Mouse (Mus musculus): ENCODE results near the gene Trim50.
A peak's percentile ranks its signal among the peaks of the same experiment; 100 is the strongest.
"Not testable (repeated sequence)": the region's sequence is repeated elsewhere in the genome, so short reads cannot be mapped to it uniquely, and the experiment has no call there.

Trim50 gene

GRCm38 (mm10) chr5:135352995-135353394 lies at the start of gene Trim50:
Gene Trim50, plus strand, starts transcription at chr5:135353295.
- no peak for DNase-seq

DNA sequence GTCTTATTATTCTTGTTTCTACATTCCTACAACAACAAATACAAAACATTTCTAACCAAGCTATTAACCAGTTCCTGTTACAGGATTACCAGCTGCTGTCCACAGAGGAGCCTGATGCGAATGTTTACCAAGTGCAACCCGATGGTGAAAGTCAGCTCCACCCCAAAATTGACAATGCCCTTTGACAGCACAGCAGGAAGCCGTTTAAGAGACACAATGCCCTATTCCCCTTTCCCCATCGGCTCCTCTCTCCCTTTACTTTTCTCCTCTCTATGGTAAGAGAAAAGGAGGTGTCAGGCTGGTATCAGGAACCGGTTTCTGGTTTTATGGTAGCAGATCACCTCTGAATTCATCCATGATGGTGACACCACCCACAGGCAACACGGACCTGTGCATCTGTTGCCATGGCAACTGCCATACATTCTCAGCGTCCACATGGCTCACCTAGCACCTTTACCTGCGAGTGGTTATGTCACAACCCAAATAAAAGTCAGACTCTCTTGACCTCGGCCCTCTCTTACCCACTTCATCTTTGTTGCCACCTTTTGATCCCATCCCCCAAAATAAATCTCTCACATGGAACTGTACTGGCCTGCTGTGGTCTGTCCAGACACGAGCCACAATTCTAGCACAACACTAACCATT lies 46.7 kb upstream of the Trim50 start:
- DNase-seq, result no peak

- no peak for DNase-seq
Observed at GRCm38 (mm10) chr5:135316177-135316576, 36.9 kb upstream of the Trim50 start.

DNA sequence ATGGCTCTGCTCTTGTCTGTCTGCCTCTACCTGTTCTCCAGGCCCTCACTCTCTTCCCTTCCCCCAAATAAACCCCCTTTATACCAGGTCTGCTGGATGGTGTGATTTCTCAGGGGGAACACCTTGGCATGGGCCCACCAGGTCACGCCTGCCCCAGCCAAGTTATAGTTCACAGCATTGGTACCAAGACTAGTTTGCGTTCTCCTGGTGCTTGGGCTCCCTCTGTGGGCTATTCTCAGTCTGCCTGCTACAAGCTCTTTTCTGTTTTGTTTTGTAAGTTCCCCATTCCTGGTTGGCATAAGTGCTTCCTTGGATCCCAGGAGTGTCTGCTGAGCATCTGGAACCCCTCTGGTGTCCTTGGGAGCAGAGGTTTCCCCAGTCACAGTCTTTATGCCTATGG lies 33.2 kb upstream of the Trim50 start:
- no peak for DNase-seq

- no peak for DNase-seq
Observed at GRCm38 (mm10) chr5:135322197-135322596, 30.9 kb upstream of the Trim50 start.

DNA sequence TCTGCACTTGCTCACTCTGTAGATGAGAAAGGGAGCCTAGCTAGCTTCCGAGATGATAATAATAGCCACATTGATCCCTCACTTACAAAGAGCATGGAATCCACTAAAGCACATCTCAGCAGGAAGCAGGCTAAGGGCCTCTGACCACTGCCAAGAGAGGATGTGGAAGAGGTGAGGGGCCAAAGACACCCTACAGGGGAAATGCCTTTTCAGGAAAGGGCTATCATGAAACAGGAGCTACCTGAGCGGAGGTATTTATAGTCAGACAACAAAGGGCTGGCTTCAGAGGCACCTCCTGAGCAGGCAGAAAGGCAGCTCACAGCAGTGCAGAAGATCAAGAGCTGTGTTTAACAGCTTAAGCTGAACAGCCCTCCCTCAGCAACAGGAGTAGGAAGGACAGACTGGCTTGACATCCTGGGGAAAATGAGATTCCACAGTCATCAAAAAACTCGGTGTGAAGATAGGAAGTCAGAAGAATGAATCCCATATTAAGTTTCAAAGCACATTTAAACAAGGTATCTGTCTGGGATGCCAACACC lies 26.9 kb upstream of the Trim50 start:
- no peak for DNase-seq

- no peak for DNase-seq
Observed at GRCm38 (mm10) chr5:135329471-135329870, 23.6 kb upstream of the Trim50 start.

DNA sequence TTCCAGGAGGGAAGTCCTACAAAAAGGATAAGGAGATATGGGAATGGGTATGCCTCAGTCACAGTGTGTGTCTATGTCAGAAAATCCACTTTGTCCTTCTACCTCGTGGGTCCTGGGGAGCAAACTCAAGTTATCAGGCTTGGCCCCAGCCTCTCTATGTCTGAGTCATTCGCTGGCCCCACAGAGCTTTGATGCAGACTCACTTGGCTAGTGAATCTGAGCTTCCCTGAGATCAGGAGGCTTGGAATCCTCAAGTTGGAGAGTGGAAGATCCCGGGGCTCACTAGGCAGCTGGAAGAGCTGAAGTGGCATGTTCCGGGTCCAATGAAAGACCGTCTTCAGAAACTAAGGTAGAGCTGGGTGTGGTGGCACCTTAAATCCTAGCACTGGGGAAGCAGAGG lies 22.9 kb upstream of the Trim50 start:
- DNase-seq, result no peak

GRCm38 (mm10) chr5:135331161-135331560 lies 21.9 kb upstream of the Trim50 start:
- no peak for DNase-seq

GRCm38 (mm10) chr5:135337575-135337974 lies 15.5 kb upstream of the Trim50 start:
- DNase-seq, result no peak

- no peak for DNase-seq
Observed at GRCm38 (mm10) chr5:135345989-135346388, 7.1 kb upstream of the Trim50 start.

DNA sequence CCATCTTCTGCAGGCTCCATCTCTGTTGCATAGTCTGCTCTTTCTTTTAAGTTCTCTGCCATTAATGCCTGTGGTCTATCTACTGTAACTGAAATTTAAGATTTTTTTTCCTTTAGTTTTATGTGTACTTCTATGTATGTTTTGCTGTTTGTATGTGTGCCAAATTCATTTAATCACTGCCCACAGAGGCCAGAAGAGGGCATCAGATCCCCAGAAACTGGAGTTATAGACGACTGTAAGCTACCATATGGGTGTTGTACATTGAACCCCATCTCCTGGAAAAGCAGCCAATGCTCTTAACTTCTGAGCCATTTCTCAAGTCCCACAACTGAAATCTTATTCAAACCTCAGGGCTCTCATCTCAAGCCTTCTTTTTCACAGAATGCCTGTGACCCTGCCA lies 6.7 kb upstream of the Trim50 start:
- DNase-seq, result no peak

DNA sequence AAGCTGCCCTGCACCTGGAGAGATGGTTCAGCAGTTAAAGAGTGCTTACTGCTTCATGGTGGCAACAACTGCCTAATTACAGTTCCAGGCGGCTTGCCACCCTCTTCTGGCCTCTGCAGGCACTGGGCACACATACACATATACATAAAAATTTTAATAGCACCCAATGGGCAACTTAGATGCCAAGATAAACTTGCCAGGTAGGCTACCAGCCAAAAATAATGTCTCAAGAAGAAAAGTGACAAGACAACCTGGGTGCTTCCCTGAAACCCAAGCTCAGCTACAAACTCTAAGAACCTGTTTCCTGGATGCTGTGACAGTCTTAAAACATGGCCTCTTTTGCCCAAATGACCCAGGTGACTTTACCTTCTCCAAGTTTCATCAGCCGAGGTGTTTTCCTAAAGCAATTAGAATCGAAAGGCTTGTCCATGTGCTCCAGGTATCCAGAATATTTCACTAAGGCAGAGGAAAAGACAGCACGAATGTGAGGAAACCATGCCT lies 5.5 kb upstream of the Trim50 start:
- DNase-seq, result no peak

DNA sequence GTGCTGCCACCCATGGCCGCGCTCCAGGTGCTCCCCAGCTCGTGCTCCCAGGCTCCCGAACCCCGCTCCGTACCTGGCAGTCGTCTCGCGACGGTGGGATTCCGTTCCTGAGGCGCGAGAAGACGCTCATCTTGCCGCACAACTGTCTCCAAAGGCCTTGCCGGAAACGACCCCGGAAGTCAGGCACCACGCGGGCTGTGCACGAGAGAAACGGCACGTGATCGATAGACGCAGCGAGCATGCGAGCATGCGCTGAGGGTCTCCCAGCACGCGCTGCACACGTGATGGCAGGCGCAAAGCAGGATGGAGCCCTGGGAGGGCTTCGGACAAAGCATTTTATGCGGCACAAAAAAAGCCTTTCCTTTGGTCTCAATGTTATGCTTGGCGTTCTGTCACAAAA lies 3.2 kb upstream of the Trim50 start, which contains the start of gene Fkbp6:
Gene Fkbp6 (minus strand): TSS at position 183 of the 400 bp plus-strand sequence.
- no peak for DNase-seq

DNA sequence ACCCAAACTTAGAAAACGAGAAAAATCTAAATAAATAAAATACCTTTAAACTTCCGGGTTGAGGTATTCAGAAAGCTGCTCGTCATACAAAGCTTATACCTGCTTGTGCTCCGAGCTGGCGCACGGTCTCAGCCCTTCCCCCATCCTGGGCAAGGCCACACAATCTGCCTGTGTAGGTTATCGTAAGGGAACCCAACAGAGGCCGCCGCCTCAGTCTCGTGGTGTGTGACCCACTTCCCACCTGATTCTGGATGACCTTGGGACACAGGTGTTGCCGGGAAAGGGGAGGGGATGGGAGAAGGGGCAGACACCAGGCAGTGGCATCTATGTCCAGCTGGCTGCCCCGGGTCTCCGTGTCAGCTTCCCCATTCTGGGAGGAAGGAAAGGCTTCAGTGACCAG lies 1.5 kb upstream of the Trim50 start:
- DNase-seq, result no peak

DNA sequence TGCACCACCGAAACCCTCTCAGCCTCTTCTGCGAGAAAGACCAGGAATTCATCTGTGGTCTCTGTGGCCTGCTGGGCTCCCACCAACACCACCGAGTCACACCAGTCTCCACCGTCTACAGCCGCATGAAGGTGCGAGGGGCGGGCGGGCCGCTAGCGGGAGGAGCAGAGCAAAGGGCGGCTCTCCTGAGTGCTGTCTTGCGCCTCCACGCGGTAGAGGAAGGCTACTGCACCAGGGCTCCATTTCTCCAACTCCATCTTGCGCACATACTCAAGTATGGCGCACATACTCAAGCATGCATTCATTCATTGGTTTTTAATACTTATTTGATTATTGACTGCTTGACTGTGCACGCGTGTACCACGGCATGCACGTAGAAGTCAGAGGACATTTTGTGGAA lies 469 bp downstream of the Trim50 start:
- DNase-seq, result no peak

DNA sequence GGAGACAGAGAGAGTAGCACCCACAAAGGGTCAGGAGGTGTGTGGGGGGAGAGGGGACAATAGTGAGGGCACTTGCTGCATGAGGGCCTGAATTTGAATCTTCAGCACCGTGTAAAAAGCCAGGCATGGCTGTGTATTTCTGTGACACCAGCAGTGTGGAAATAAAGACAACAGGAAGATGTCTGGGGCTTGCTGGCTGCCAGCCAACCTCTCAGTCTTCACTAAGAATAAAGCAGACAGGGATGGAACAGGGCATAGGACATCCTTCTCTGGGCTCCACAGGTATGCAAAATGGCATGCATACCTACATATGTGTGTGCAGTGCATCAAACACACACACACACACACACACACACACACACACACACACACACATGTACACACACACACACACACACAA lies 3.0 kb downstream of the Trim50 start:
- no peak for DNase-seq

GRCm38 (mm10) chr5:135357556-135357955 lies 4.5 kb downstream of the Trim50 start:
- peak; percentile 51 for DNase-seq

GRCm38 (mm10) chr5:135359772-135360171 lies 6.7 kb downstream of the Trim50 start:
- DNase-seq, result no peak

- no peak for DNase-seq
Observed at GRCm38 (mm10) chr5:135362572-135362971, 9.5 kb downstream of the Trim50 start.

DNA sequence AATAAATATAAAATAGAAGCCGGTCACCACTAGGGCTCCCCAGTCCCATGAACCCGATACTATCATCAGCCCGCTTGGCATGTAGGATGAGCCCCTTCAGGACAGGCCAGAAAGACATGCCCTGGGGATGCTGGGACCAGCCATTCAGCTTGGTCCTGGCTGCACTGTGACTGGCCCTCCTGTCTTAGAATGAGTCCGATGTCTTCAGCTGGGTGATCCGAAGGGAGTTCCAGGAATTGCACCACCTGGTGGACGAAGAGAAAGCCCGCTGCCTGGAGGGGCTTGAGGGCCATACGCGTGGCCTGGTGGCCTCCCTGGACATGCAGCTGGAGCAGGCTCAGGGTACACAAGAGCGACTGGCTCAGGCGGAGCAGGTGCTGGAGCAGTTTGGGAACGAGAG lies 10.4 kb downstream of the Trim50 start:
- peak; percentile 22 for DNase-seq

- DNase-seq, result no peak
Observed at GRCm38 (mm10) chr5:135367841-135368240, 14.7 kb downstream of the Trim50 start.

DNA sequence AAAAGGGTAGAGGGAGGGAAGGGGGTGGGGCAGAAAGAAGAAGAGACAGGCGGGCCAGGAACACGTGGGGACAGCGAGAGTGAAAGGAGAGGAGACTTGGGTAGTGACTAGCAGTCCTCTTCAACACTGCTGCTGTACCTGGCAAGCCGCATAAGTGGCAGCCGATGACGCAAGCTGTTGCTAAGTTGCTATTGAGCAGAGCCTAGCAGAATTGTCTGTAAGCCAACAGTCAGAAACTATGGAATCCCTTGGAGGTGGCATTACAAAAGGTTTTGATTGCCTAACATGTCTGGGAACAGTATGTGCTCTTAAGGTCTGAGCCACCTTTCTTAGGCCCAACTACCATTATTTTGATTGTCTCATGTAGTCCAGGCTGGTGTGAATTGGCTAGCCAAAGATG lies 15.2 kb downstream of the Trim50 start:
- peak; percentile 22 for DNase-seq

DNA sequence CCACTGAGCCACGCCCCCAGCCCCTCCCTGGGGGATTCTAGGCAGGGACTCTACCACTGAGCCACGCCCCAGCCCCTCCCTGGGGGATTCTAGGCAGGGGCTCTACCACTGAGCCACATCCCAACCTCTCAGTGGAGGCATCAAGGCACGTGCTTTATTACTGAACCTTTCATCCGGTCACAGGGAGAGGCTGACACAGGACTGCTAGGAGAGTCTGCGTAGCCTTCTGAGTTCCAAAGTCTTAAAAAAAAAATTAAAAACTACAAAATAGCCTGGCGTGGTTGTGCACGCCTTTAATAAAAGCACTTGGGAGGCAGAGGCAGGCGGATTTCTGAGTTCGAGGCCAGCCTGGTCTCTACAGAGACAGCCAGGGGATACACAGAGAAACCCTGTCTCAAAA lies 16.1 kb downstream of the Trim50 start:
- DNase-seq, result not testable (repeated sequence)

Data from lung, postnatal 14 days (tissue).